Mouse (Mus musculus): Measurements from ENCODE around the gene Sult1a1.

- peak; percentile 10; the same call in 1 of the 2 replicates for TF ChIP-seq CTCF (IDR thresholded peaks at IDR 0.05; ENCODE audit: control insufficient read depth, insufficient read depth, insufficient replicate concordance, low read depth, low read length)
- no peak for TF ChIP-seq POLR2A (IDR thresholded peaks at IDR 0.05; ENCODE audit: control insufficient read depth, low read depth, low read length)
Measured at GRCm38 (mm10) chr7:126636733-126637520, 39.3 kb downstream of the Sult1a1 start.

All from testis, adult 2 months (tissue).